Mouse (Mus musculus) heart, postnatal 0 days (tissue): ENCODE results near the gene Kcnd3.

Experiments used
- CTCF ChIP-seq: IDR thresholded peaks from 2 replicates; pipeline ENCODE4 v1.5.1; 2016; ENCODE audit warnings: antibody characterized with exemption, control low read depth, low read depth
- EP300 ChIP-seq: IDR thresholded peaks from 2 replicates; pipeline ENCODE4 v1.6.1; 2016; ENCODE audit warnings: antibody characterized with exemption, low read depth

DNA sequence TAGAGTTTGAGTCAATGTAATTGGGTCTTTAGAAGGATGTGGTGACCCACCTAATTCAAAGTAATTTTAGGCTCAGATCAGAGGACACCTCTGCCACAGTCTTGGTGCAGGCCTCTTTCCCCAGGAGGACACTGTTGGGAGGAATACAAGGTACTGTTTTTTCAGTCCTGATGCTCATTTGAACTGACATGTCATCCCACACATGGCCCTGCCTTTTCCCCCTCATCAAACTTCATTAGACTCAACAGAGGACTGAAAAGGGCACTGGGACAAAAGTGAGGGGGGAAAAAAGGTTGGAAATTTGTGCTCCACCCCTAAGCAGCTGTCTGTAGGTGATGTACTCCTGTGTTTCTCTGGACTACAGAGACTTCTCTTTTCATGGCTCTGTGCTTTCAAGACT lies 39.4 kb upstream of the Kcnd3 start:
- TF ChIP-seq CTCF (no peak), EP300 (no peak)
